Mouse (Mus musculus) heart, embryonic 10.5 days (tissue): ENCODE measurements around the gene Abcc12. TPM values are rescaled to one million over a fixed set of nuclear protein-coding genes. Genes with fewer than 3 reads are reported as not detected.

Experiments
- DNase-seq: peaks from one replicate; pipeline ENCODE4 v3.0.0-alpha.2; 2017; ENCODE audit warnings: low spot score
- H3K27ac ChIP-seq: fragments of 300-500 bp; sonication (generic); 2 replicates; pipeline ENCODE4 v1.5.1; 2016; ENCODE audit warnings: mild to moderate bottlenecking
- H3K27me3 ChIP-seq: fragments of 300-500 bp; sonication (generic); 2 replicates; pipeline ENCODE4 v1.6.1; 2016; ENCODE audit warnings: mild to moderate bottlenecking; ENCODE audit not compliant: poor library complexity, insufficient read depth, severe bottlenecking
- H3K36me3 ChIP-seq: fragments of 300-500 bp; sonication (generic); 2 replicates; pipeline ENCODE4 v1.6.1; 2016; ENCODE audit warnings: mild to moderate bottlenecking, moderate library complexity
- H3K4me1 ChIP-seq: fragments of 300-500 bp; sonication (generic); 2 replicates; pipeline ENCODE4 v1.6.1; 2016; ENCODE audit warnings: mild to moderate bottlenecking
- H3K4me3 ChIP-seq: fragments of 300-500 bp; sonication (generic); 2 replicates; pipeline ENCODE4 v1.5.1; 2016; ENCODE audit warnings: mild to moderate bottlenecking, moderate library complexity
- H3K9me3 ChIP-seq: fragments of 300-500 bp; sonication (generic); 2 replicates; pipeline ENCODE4 v1.6.1; 2016; ENCODE audit warnings: mild to moderate bottlenecking, moderate library complexity
- WGBS: fragments of 180-500 bp; shearing (Covaris S2); methylation state at CpG from one replicate; pipeline ENCODE4 v1.1.7; 2016; 5-methylcytosine and 5-hydroxymethylcytosine counted together
- polyA plus RNA-seq: library from polyadenylated mRNA; unstranded; fragments of >200 nt; fragmentation: Nextera tagmentation; extraction: Ambion mirVana; gene quantifications from 2 replicates; pipeline ENCODE4 v1.2.1, GENCODE M21; 2016

Gene Abcc12
- polyA plus RNA-seq, 1 experiment from 2014 or later: not detected

- Histone ChIP-seq H3K36me3 (no peaks in the 10 kb centered on the region), H3K4me3 (no peak overlapping the region), H3K9me3 (no peaks in the 10 kb centered on the region), H3K27me3 (no peaks in the 10 kb centered on the region), H3K4me1 (0 out of 2 replicates have a peak, but pooled peaks cover 4% of the 10 kb centered on the region), H3K27ac (no peak overlapping the region)
- 79% methylated on average over 5 of the region's 5 CpGs for WGBS
- peak; percentile 17 for DNase-seq
These were observed 15.2 kb upstream of the Abcc12 start for GRCm38 (mm10) chr8:86595671-86596070.

DNA sequence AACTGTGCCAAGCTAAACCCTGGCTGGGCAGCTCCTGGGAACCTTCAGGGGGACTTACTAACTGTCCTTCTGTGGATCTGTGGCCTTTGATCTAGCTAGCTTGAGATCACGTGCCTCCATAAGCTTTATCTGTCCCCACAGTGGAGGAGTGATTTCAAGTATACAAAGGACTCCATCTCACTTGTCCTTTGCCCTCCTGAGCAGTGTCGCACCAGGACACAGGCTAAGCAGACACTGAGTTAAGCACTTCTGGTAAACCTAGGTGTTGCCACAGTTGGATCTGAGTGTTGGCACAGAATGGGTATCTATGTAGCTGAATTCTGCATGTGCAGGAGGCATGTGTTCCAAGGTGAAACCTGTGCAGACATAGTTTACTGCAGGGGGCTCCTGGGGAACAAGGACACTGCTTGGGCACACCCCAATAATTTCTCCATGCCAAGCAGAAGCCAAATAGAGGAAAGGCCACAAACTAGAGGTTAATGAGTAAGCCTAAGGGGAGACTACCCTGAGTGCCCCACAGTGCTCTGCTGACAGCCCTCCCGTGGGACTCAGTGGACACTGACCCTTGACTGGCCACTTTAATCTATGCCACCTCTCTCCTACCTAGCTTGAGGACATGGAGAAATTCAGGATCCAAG, 13.8 kb upstream of the Abcc12 start:
- peak; percentile 56 for DNase-seq
- 63% methylated on average over 3 of the region's 3 CpGs for WGBS

GRCm38 (mm10) chr8:86593099-86593498, 12.6 kb upstream of the Abcc12 start:
- Histone ChIP-seq H3K4me1 (0 out of 2 replicates have a peak, but pooled peaks cover under 1% of the 10 kb centered on the region), H3K36me3 (no peaks in the 10 kb centered on the region), H3K27me3 (no peaks in the 10 kb centered on the region), H3K9me3 (no peaks in the 10 kb centered on the region), H3K4me3 (no peak overlapping the region), H3K27ac (no peak overlapping the region)
- DNase-seq: no peak
- WGBS: 54% methylated on average over 10 of the region's 10 CpGs

More for the DNA sequence above, 13.8 kb upstream of the Abcc12 start:
- Histone ChIP-seq H3K9me3 (no peaks in the 10 kb centered on the region), H3K4me1 (0 out of 2 replicates have a peak, but pooled peaks cover 4% of the 10 kb centered on the region), H3K27me3 (no peaks in the 10 kb centered on the region), H3K4me3 (no peak overlapping the region), H3K27ac (no peak overlapping the region), H3K36me3 (no peaks in the 10 kb centered on the region)

GRCm38 (mm10) chr8:86588338-86588737, 7.9 kb upstream of the Abcc12 start:
- no peak for DNase-seq
- H3K27ac ChIP-seq: no peak overlapping the region
- 89% methylated on average over 5 of the region's 5 CpGs for WGBS

GRCm38 (mm10) chr8:86586642-86587041, 6.2 kb upstream of the Abcc12 start:
- 51% methylated on average over 6 of the region's 6 CpGs for WGBS
- no peak for DNase-seq
- no peak overlapping the region for H3K27ac ChIP-seq

More at GRCm38 (mm10) chr8:86588338-86588737, 7.9 kb upstream of the Abcc12 start:
- Histone ChIP-seq H3K9me3 (no peaks in the 10 kb centered on the region), H3K4me1 (no peaks in the 10 kb centered on the region), H3K36me3 (no peaks in the 10 kb centered on the region), H3K4me3 (no peak overlapping the region), H3K27me3 (no peaks in the 10 kb centered on the region)

DNA sequence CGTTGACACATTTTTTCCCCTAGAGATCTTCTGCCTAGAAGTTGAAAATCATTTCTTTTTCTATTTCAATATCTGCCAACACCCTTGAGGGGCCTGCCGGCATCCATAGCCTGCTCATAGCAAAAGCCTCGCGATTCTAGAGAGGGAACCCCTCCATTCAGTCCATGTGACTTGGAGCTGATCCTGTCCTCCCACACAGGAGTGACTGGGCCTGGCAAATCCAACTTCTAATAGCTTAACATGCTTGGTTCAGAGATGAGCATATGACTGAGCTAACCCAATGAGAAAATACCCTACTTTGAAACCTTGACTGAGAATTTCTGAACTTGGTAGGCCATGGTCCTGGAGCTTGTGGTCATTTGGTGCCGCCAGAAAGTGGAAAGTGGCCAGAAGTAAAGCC, 5.6 kb upstream of the Abcc12 start:
- no peak overlapping the region for H3K4me3 ChIP-seq
- H3K9me3 ChIP-seq: no peaks in the 10 kb centered on the region
- 0 out of 2 replicates have a peak, but pooled peaks cover 4% of the 10 kb centered on the region for H3K27me3 ChIP-seq
- no peaks in the 10 kb centered on the region for H3K4me1 ChIP-seq
- DNase-seq: no peak
- 39% methylated on average over 5 of the region's 5 CpGs for WGBS
- H3K36me3 ChIP-seq: no peaks in the 10 kb centered on the region
- H3K27ac ChIP-seq: no peak overlapping the region

More at GRCm38 (mm10) chr8:86586642-86587041, 6.2 kb upstream of the Abcc12 start:
- Histone ChIP-seq H3K9me3 (no peaks in the 10 kb centered on the region), H3K36me3 (no peaks in the 10 kb centered on the region), H3K4me3 (no peak overlapping the region), H3K4me1 (no peaks in the 10 kb centered on the region), H3K27me3 (0 out of 2 replicates have a peak, but pooled peaks cover 4% of the 10 kb centered on the region)

GRCm38 (mm10) chr8:86585532-86585931, 5.0 kb upstream of the Abcc12 start:
- Histone ChIP-seq H3K27me3 (0 out of 2 replicates have a peak, but pooled peaks cover 4% of the 10 kb centered on the region), H3K4me3 (peak overlapping the region; percentile 60), H3K36me3 (no peaks in the 10 kb centered on the region), H3K4me1 (no peaks in the 10 kb centered on the region), H3K9me3 (no peaks in the 10 kb centered on the region), H3K27ac (no peak overlapping the region)
- peak; percentile 90 for DNase-seq
- WGBS: 3% methylated on average over 16 of the region's 16 CpGs

DNA sequence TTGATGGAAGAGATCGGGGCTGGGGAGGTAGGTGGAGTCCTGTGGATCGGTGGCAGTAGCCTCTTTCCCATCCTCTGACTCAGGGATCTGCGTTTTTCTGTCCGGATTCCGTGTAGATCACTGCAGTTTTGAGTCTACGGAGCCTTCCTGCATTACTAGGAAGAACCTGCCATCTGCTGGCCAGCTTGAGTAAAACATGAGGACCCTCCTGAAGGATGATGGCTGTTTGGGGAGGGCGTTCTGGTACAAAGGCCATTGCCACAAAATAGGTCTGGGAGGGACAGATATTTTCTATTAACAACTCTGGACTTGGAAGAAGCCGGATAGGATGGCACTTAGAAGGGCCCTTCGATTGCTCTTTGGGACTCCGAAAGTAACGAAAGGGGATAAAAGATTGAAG, 4.6 kb upstream of the Abcc12 start:
- H3K36me3 ChIP-seq: no peaks in the 10 kb centered on the region
- 5% methylated on average over 11 of the region's 11 CpGs for WGBS
- DNase-seq: peak; percentile 89
- 0 out of 2 replicates have a peak, but pooled peaks cover 4% of the 10 kb centered on the region for H3K27me3 ChIP-seq
- H3K4me3 ChIP-seq: peak overlapping the region; percentile 60
- H3K4me1 ChIP-seq: no peaks in the 10 kb centered on the region
- no peaks in the 10 kb centered on the region for H3K9me3 ChIP-seq
- no peak overlapping the region for H3K27ac ChIP-seq

GRCm38 (mm10) chr8:86581921-86582331, 1.4 kb upstream of the Abcc12 start:
- DNase-seq: no peak

DNA sequence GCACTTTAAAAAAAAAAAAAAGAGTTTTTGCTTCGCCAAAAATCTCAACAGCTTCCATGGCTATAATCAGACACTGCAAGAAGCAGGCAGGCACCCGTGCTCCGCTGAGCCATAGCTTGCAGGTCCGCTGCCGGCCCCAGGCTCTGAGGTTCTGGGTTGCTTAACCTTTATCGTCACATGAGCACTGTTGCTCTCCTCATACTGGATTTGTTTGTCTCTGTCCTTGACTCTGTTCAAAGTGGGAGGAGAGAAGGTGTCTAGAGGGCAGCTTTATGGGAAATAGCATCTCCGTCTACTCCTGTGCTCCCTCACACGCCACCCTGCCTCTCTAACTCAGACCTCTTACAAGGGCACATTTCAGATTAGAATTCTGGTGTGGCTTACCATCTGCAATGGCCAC, 1.8 kb downstream of the Abcc12 start:
- Histone ChIP-seq H3K9me3 (no peaks in the 10 kb centered on the region), H3K27me3 (0 out of 2 replicates have a peak, but pooled peaks cover 4% of the 10 kb centered on the region)
- WGBS: 76% methylated on average over 8 of the region's 8 CpGs

More at GRCm38 (mm10) chr8:86581921-86582331, 1.4 kb upstream of the Abcc12 start:
- no peak overlapping the region for H3K27ac ChIP-seq
- no peaks in the 10 kb centered on the region for H3K36me3 ChIP-seq
- no peak overlapping the region for H3K4me3 ChIP-seq
- 0 out of 2 replicates have a peak, but pooled peaks cover 4% of the 10 kb centered on the region for H3K27me3 ChIP-seq
- peaks cover 6% of the 10 kb centered on the region; the same call in 1 of the 2 replicates for H3K4me1 ChIP-seq
- WGBS: 78% methylated on average over 4 of the region's 4 CpGs
- no peaks in the 10 kb centered on the region for H3K9me3 ChIP-seq

GRCm38 (mm10) chr8:86578076-86578475, 2.4 kb downstream of the Abcc12 start:
- WGBS: 26% methylated on average over 9 of the region's 9 CpGs
- DNase-seq: no peak
- H3K4me3 ChIP-seq: no peak overlapping the region
- H3K4me1 ChIP-seq: peaks cover 6% of the 10 kb centered on the region; the same call in 1 of the 2 replicates
- 0 out of 2 replicates have a peak, but pooled peaks cover 4% of the 10 kb centered on the region for H3K27me3 ChIP-seq
- H3K9me3 ChIP-seq: no peaks in the 10 kb centered on the region
- H3K27ac ChIP-seq: no peak overlapping the region
- no peaks in the 10 kb centered on the region for H3K36me3 ChIP-seq

More for the DNA sequence above, 1.8 kb downstream of the Abcc12 start:
- Histone ChIP-seq H3K36me3 (no peaks in the 10 kb centered on the region), H3K4me3 (no peak overlapping the region), H3K27ac (no peak overlapping the region), H3K4me1 (peaks cover 6% of the 10 kb centered on the region; the same call in 1 of the 2 replicates)
- no peak for DNase-seq

DNA sequence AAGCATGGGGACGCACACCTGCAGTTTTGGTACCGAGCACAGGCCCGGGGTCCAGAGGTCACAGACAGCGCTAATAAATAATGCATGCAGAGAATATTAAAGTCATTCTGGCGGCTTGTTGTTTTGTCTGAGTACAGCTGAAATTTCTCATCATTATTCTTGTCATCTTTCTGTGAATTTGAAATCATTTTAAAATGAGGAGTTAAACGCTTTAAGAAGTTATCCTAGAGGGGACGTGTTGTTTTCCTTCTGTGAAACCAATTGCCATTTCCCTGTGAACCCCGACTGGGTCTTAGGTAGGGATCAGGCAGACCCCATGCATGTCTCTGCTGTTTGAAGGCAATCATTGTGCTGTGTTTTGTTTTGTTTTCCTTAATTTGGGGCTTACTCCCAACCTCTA, 2.9 kb downstream of the Abcc12 start:
- Histone ChIP-seq H3K27me3 (0 out of 2 replicates have a peak, but pooled peaks cover 3% of the 10 kb centered on the region), H3K9me3 (no peaks in the 10 kb centered on the region), H3K27ac (no peak overlapping the region), H3K36me3 (no peaks in the 10 kb centered on the region), H3K4me1 (peaks cover 6% of the 10 kb centered on the region; the same call in 1 of the 2 replicates), H3K4me3 (no peak overlapping the region)
- DNase-seq: no peak
- WGBS: 83% methylated on average over 8 of the region's 8 CpGs

DNA sequence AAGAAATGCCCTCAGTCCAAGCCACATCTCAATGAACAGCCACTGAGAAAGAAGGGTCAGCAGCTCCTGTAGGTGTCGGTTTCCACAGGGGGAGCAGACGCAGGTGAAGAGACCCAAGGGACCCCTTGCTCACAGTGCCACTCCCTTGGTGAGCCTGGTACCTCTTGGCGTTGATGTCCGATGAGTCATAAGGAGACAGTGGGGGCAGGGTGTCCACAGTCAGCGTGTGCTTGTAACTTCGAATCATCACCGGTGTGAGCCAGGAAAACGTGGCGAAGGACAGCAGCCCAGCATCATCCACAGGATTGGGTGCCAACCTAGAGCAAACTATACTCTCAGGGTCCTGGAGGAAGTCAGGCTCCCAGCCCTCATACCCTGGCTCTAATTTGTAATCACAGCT, 16.8 kb downstream of the Abcc12 start:
- Histone ChIP-seq H3K27ac (no peak overlapping the region), H3K36me3 (no peaks in the 10 kb centered on the region), H3K9me3 (no peaks in the 10 kb centered on the region), H3K4me3 (no peak overlapping the region), H3K27me3 (no peaks in the 10 kb centered on the region), H3K4me1 (no peaks in the 10 kb centered on the region)
- no peak for DNase-seq
- 82% methylated on average over 9 of the region's 9 CpGs for WGBS
